ENCODE assay signal across 14 mouse cellular contexts in genomic region chr4:89351474-89351873, GRCm38 (mm10). TPM values are rescaled to one million over a fixed set of nuclear protein-coding genes. Genes with fewer than 3 reads are reported as not detected.
DNase-seq lines count a peak whose midpoint lies in the region; ATAC-seq lines count a peak whose summit lies in the region.
"Had no signal": no experiment of that assay in that cellular context is flagged by ENCODE, and none has a peak within 500 bp of the region (broad histone marks: within the 10 kb centered on the region; RNA-seq: fewer than 3 reads in every experiment).

No protein-coding gene starts in this region.

- H3K27me3 ChIP-seq in intestine, embryonic 15.5 days (replicated peaks) = no peaks in the 10 kb centered on the region
- H3K27me3 ChIP-seq in heart, embryonic 11.5 days (ENCODE audit: control insufficient read depth, insufficient read depth, low read length) = no peaks in the 10 kb centered on the region

- 22% methylated on average over 5 of the region's 5 CpGs for WGBS in intestine, embryonic 15.5 days
- 43% methylated on average over 5 of the region's 5 CpGs for WGBS in heart, embryonic 11.5 days (ENCODE audit: insufficient replicate concordance)

- H3K9me3 ChIP-seq in intestine, embryonic 15.5 days = no peaks in the 10 kb centered on the region
- H3K9me3 ChIP-seq in heart, embryonic 11.5 days (replicated peaks; ENCODE audit: control insufficient read depth, low read length) = no peaks in the 10 kb centered on the region

- H3K27ac ChIP-seq in intestine, embryonic 15.5 days = no peak overlapping the region
- H3K27ac ChIP-seq in heart, embryonic 11.5 days (ENCODE audit: low read depth, low read length) = no peak overlapping the region
- H3K27ac ChIP-seq: macrophage had no signal

- H3K4me3 ChIP-seq in intestine, embryonic 15.5 days (replicated peaks) = no peak overlapping the region
- no peak overlapping the region for H3K4me3 ChIP-seq in heart, embryonic 11.5 days (ENCODE audit: low read depth, low read length)

- intact Hi-C loops in heart, postnatal 10 days (cut with DNase I) = no loop called here

- no peaks in the 10 kb centered on the region for H3K36me3 ChIP-seq in intestine, embryonic 15.5 days
- H3K36me3 ChIP-seq in heart, embryonic 11.5 days (ENCODE audit: control insufficient read depth, insufficient read depth, low read length) = no peaks in the 10 kb centered on the region

- DNase-seq in adrenal gland, adult (ENCODE audit: inconsistent age in 2 of 2, low spot score in 1 of 2) = peak; percentile 50 to 82
- DNase-seq in adrenal gland, adult 8-10 months = no peak
- DNase-seq in 416B (ENCODE audit: low read depth) = peak; percentile 95
- DNase-seq in ZHBTc4 (ENCODE audit: low read depth, low spot score) = peak; percentile 49
- no peak for DNase-seq in thymus, postnatal 25 days
- DNase-seq in heart, postnatal 10 days = no peak
- DNase-seq: heart, postnatal 14 days; kidney, postnatal 25 days; thymus, postnatal 36 days had no signal

- H3K9ac ChIP-seq in intestine, embryonic 15.5 days = no peak overlapping the region
- H3K9ac ChIP-seq in heart, embryonic 11.5 days (ENCODE audit: low read depth, low read length) = no peak overlapping the region

- peak; percentile 66; the same call in 1 of the 2 replicates for ATAC-seq in intestine, embryonic 15.5 days
- no peak for ATAC-seq in heart, embryonic 11.5 days (replicated peaks; ENCODE audit: insufficient number of reproducible peaks, low FRiP score, low TSS enrichment)

- H3K4me1 ChIP-seq in intestine, embryonic 15.5 days (replicated peaks) = no peaks in the 10 kb centered on the region
- H3K4me1 ChIP-seq in heart, embryonic 11.5 days (ENCODE audit: control insufficient read depth, insufficient read depth, low read length) = no peaks in the 10 kb centered on the region

- H3K4me2 ChIP-seq in intestine, embryonic 15.5 days (replicated peaks) = no peak overlapping the region
- no peak overlapping the region for H3K4me2 ChIP-seq in heart, embryonic 11.5 days

RNA-seq across cellular contexts. Expression of gene Cdkn2b, which starts 40.6 kb away (rescaled TPM):
- total RNA-seq in adrenal gland, adult 8-10 months (2022) = 10 to 100 TPM; 12.2 to 14.8 (median 13.5) TPM
- 18.6 and 23.1 TPM in 2 replicates for polyA plus RNA-seq in intestine, embryonic 15.5 days (2015; fragmentation: Nextera tagmentation; extraction: Ambion mirVana)
- under 1 TPM; 0.55 to 0.87 TPM for total RNA-seq in heart, postnatal 10 days (2021)
- 2.4 and 2.7 TPM in 2 replicates for polyA plus RNA-seq in heart, embryonic 11.5 days (2014; fragmentation: Nextera tagmentation; extraction: Ambion mirVana)
- total RNA-seq: neutrophil, adult 5-6 weeks had no signal
- polyA plus RNA-seq: C2C12 had no signal

RNA-seq across cellular contexts. Expression of gene Cdkn2a, which starts 57.0 kb away (rescaled TPM):
- 10 to 100 TPM; 15.7 to 17.8 (median 17.1) TPM for total RNA-seq in adrenal gland, adult 8-10 months (2022)
- polyA plus RNA-seq in intestine, embryonic 15.5 days (2015; fragmentation: Nextera tagmentation; extraction: Ambion mirVana) = not detected in 2 replicates
- total RNA-seq in heart, postnatal 10 days (2021) = under 1 TPM; 0.40 to 0.89 TPM
- polyA plus RNA-seq in heart, embryonic 11.5 days (2014; fragmentation: Nextera tagmentation; extraction: Ambion mirVana) = not detected in 2 replicates
- total RNA-seq: neutrophil, adult 5-6 weeks had no signal
- polyA plus RNA-seq: C2C12 had no signal

Comparison
In these comparisons a context has a peak if more than half of its experiments do, and no peak if none do; other contexts are left out.
1. DNase-seq: peak in adrenal gland, adult (2 of 2), 416B (single experiment) and ZHBTc4 (single experiment); none in adrenal gland, adult 8-10 months (single experiment), thymus, postnatal 25 days (single experiment) and heart, postnatal 10 days (0 of 2).
2. RNA of gene Cdkn2b, which starts 40.6 kb away (total RNA-seq): 12.2 to 14.8 TPM in adrenal gland, adult 8-10 months; 0.55 to 0.87 TPM in heart, postnatal 10 days; every median in the first group is over 4 times any median in the second.
3. RNA of gene Cdkn2a, which starts 57.0 kb away (total RNA-seq): 15.7 to 17.8 TPM in adrenal gland, adult 8-10 months; 0.40 to 0.89 TPM in heart, postnatal 10 days; every median in the first group is over 4 times any median in the second.